Mouse (Mus musculus) cerebellum, postnatal 36 days (tissue): ENCODE data around the gene Lrrc8e.

Experiments
- DNase-seq, 2 experiments: peaks; one replicate each; pipeline ENCODE4 v3.0.0; 2021 to 2022; ENCODE audit warnings: mixed read lengths in 2 of 2

The Lrrc8e gene

DNA sequence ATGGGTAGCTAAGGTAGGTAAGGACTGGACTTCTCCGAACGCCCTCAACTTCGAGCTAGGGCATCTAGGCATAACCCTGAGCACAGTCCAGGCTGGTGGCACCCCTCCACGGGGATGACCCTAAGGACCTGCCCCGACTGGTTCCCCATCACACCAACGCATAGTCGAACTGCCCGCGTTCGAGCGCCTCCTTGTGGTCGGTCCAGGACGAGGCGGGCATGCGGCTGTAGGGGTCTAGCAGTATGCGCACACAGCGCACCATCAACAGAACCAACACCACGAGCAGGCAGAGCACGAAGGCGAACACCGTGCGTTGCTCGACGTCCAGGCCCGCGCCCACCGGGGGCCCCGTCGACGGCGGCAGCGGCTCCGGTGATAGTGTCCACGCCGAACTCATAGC is 31.6 kb downstream of the Lrrc8e start:
- DNase-seq = peak; percentile 65 to 67

DNA sequence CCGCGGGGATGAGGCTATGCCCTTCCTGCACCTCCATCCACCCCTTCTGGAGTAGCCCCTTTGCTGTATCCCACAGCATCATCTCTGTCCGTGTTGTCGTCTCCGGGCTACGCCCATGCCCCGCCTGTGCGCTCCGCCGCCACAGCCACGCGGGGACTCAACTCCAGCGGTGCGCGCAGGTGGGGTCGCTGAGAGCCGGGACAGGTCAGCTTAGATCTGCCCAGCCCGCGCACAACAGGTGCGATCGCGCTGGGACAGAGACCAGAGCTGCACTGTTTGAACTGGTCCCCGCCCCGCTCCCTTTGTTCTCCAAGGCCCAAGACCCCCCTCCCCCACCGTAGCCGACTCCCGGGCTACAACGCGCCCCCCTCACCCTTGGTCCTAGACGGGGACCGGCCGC is 32.1 kb downstream of the Lrrc8e start:
- no peak for DNase-seq

DNA sequence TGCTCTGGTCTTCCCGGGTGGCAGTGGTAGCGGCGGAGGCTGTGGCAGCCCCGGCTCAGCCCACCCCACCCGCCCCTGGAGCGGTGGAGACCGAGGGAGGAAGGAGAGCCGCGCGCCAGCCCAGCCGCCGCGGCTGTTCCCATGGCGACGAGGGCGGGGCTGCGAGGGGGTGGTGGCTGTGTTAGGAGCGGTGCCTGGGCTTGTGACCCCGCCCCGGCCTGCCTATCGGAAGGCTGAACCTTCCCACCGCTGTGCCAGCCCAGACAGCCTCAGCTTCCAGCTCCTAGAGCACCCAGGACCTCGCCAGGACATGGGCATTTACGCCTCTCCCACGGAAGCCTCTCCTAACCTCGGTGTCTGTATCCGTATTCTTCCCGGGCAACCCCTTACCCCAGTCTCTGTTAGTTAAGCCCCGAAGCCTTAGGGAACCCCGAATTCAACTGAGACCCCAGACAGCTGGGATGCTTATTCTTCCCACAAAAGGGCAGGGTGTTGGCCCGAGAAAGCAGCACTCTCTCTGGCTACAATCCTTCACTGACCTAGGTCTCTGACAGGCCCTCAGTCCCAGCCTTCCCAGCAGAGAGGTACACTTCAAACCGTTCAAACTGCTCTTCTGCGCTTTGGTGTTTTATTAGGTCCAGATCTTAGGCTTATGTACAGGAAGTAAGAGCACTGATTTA is 32.6 kb downstream of the Lrrc8e start, which contains the start of gene Ctxn1:
Gene Ctxn1 (minus strand): TSS at position 150 of the 680 bp plus-strand sequence.
- peak; percentile 54 to 72 for DNase-seq

DNA sequence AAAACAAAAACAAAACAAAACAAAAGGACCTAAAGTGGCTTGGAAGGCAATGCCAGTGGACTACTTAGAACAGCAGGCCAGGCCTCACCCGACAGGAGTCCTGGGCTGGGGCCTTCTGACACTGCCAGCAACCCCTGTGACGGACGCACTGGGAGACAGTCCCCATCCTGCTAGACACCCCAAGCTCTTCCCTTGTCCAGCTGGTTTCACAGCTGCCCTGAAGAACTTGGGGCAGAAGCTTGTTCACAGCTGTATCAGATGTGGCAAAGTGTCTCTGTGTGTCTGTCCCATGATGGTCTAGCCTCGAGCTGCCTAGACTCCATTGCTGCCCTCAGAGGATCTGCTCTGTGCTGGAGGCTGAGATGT is 33.2 kb downstream of the Lrrc8e start:
- no peak for DNase-seq

DNA sequence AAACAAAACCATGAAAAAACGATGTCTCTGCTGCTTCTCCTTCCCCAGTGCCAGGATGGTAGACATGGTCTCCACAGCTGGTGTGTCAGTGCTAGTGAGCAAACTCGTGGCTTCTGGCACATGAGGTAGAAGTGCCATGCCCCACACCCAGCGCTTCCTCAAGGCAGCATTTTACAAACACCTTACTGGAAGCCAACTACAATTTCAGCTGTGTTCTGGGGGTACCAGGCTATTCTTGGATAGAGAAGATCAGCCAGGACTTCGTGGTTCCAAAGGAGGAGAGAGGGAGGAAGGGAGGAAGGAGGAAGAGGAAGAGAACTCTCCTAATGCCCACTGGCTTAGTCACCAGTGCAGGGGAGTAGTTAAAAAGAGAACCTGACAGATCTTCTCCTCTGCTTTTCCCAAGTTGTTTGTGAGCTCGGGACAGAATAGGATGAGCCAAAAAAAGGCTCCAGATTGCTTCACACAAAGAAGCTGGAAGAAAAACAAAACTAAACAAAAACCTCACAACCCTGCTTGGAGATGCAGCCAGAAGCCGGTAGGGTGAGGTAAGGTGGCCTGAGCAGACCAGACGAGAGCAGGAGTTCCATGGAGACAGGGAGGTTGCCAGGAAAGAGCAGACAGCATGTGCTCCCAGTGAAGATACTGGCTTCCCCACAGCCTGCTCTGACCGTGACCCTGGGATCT is 36.6 kb downstream of the Lrrc8e start:
- no peak for DNase-seq

DNA sequence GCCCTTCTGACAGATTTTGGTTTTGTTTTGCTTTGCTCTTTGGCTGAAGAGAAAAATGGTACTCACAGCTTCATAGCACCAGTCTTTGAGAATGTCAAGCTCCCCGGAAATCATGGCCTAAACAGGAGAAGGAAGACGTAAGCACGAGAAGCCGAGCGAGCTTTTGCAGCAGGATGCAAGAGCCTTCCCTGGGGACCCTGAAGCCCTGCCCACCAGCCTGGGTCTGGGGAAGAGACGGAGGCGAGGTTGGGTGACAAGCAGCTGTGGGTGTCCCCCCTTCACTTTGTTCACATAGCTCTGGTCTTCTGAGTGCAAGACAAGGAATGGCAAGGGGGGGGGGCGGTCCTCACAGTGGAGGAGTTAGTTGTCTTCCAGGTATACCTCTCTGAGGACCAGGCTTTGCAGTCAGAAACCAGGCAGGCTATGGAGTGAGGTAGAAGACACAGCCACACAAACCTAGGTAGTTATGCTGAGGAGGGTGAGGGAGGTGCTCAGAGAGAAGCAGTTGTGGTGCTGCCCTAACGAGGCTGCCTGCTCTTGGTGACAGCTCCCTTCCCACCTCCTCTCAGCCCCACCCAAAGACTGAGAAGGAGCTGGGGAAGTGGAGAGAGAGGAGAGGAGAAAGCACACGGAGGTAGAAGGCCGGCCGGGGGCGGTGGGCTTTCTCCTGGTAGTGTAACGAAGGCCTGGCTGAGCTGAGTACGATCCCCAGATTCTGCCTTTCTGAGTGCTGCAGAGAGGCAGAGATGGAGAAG is 38.7 kb downstream of the Lrrc8e start:
- no peak for DNase-seq

DNA sequence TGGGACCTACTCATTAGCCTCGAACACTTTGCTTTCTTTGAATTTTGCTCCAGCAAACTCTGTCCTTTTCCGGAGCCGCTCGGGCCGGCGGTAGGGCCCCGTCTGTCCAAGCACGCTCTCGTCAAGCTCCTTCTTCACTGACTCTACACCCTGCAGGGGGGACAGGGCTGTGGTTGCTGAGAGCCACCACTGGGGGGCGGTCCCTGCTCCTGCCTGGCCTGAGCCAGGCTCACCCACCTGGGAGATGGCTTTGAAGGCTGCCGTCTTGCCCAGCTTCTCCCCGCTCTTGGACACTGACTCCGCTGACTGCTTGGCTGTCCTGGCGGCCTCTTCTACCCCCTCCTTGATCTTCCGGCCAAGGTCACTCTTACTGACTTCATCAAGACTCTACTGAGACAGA is 41.0 kb downstream of the Lrrc8e start:
- DNase-seq = no peak

DNA sequence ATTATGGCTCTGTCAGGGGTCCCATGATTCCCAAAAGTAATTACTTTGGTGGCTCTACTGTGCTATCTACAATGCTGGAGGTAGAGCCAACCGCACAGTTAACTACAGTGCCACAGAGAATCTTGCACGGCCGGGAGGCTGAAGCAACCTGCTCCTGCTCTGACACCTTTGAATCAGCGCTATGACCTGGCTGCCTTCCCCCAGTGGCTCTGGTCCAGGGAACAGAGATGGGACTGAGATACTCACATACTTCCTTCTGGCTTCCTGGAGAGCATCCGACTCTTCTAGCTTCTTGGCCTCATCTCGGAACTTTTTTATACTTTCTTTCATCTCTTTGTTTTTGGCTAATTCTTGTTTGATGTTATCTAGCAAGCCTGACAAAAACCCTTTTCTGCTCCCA is 43.0 kb downstream of the Lrrc8e start:
- no peak for DNase-seq

DNA sequence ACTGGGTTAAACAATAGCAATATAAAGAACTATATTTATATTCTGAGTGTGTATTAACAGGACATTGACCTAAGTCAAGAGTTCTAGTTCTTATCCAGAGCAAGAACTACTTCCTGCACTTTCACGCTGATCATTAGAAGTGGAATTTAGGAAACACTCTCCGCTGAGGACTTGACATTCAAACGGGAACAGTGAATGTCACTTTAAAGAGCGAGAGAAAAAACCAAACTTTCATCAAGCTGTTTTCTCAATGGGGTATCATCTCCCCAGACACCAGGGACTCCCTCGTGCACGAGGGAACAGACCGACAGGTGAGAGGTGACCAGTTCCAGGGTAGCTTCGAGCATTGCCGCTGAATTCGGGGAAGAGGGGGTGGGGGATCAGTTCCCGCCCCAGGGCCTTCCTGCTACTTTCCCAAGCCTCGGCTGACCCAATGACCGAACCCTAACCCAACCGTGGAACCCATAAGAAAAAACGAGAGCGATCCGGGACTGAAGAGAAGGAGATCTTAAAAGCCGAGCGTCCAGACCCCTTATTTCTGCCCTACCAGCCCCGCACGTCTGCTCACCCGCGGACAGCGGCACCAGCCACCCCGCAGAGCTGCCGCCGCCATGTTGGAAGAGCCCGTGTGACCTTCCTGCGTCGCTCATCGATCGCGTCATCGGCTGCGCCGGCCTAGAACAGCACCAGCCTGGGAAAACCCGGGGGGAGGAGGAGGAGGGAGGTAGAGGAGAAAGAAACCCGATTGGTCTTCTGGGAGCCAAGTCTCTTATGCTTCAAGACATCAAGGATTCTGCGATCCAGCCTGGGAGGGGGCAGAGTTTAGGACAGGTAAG is 48.9 kb downstream of the Lrrc8e start, which contains the start of gene Timm44:
Gene Timm44 (minus strand): TSS at position 639 of the 836 bp plus-strand sequence.
- DNase-seq = peak; percentile 96 to 98

DNA sequence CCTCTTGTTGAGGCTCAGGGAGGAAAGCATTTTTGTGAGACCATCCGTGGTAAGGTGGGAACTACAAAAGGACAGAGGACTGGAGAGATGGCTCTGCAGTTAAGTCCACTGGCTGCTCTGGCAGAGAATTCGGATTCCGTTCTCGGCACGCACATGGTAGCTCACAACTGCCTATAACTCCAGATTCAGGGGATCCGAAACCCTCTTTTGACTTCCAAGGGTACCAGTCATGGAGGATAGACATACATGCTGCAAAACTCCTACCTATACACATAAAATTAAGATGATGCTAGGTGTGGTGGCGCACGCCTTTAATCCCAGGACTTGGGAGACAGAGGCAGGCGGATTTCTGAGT is 49.5 kb downstream of the Lrrc8e start:
- no peak for DNase-seq
